ENCODE assay signal across 8 mouse cellular contexts in the genomic region with DNA sequence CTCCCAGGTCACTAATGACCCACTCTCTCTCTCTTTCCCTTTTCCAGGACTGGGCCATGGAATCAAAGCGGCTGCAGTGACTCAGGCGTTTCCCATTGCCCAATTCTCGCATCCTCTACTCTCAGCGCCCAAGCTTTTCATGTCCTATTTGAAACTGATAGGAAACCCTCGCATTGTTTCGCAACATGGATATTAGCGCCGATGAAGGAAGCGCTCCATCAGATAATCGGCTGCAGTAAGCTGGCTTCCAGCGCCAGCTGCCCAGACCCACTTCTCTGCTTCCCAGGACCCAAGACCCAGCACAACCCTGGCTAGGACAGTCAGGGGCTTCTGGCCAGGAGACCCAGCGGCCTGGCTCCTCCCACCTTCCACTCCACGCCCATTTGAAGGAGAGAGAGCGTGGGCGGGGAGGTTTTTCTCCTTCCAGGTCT. TPM values are rescaled to one million over a fixed set of nuclear protein-coding genes. Genes with fewer than 3 reads are reported as not detected.
DNase-seq lines count a peak whose midpoint lies in the region; ATAC-seq and TF ChIP-seq lines count a peak whose summit lies in the region.

No protein-coding gene starts in this region.

- no peak for TF ChIP-seq POLR2A in lung, adult 2 months (IDR thresholded peaks at IDR 0.05; ENCODE audit: borderline replicate concordance, extremely low read depth, low read depth, low read length)

- 0 out of 2 replicates have a peak overlapping the region, but pooled peaks have one; percentile 11 for H3K9ac ChIP-seq in hindbrain, embryonic 16.5 days (ENCODE audit: low read depth, low read length)

- no peaks in the 10 kb centered on the region for H3K27me3 ChIP-seq in hindbrain, embryonic 16.5 days (replicated peaks; ENCODE audit: control insufficient read depth, insufficient read depth, low read length)

- H3K9me3 ChIP-seq in hindbrain, embryonic 16.5 days (ENCODE audit: control insufficient read depth, low read length), result no peaks in the 10 kb centered on the region

- no peak for DNase-seq in gastrocnemius, adult 2 months
- no peak for DNase-seq in gastrocnemius, postnatal 25 days
- peak; percentile 22 for DNase-seq in fibroblast of lung, adult 2 months (ENCODE audit: low read depth)
- DNase-seq in lung, adult 2 months, result peak; percentile 34
- peak; percentile 21 for DNase-seq in skeletal muscle tissue, adult 2 months (ENCODE audit: low read depth, low spot score)
- DNase-seq in gastrocnemius, adult 8-10 months (ENCODE audit: low spot score in 2 of 2), result no peak

- H3K4me1 ChIP-seq in hindbrain, embryonic 16.5 days (ENCODE audit: control insufficient read depth, insufficient read depth, low read depth, low read length), result peaks cover 9% of the 10 kb centered on the region; the same call in 1 of the 2 replicates
- H3K4me1 ChIP-seq in lung, adult 2 months (ENCODE audit: control insufficient read depth, insufficient read depth, low read length), result peaks cover 46% of the 10 kb centered on the region

- H3K36me3 ChIP-seq in hindbrain, embryonic 16.5 days (ENCODE audit: control insufficient read depth, insufficient read depth, low read length), result no peaks in the 10 kb centered on the region

- intact Hi-C loops in gastrocnemius, adult 2 months (cut with DNase I), result no loop called here

- H3K4me3 ChIP-seq in gastrocnemius, adult 2 months, result peak overlapping the region; percentile 62
- peak overlapping the region; percentile 20; the same call in 1 of the 2 replicates for H3K4me3 ChIP-seq in hindbrain, embryonic 16.5 days (ENCODE audit: low read length)
- peak overlapping the region; percentile 22 for H3K4me3 ChIP-seq in lung, adult 2 months (replicated peaks; ENCODE audit: extremely low read depth, low read depth, low read length)

- TF ChIP-seq CTCF in gastrocnemius, adult 2 months (IDR thresholded peaks at IDR 0.05), result no peak
- no peak for TF ChIP-seq CTCF in lung, adult 2 months (IDR thresholded peaks at IDR 0.05; ENCODE audit: insufficient read depth, low read length)

- 29% methylated on average over 15 of the region's 15 CpGs for WGBS in hindbrain, embryonic 16.5 days
- WGBS in lung, adult 2 months, result 11% methylated on average over 15 of the region's 15 CpGs

- peak overlapping the region; percentile 40 for H3K4me2 ChIP-seq in hindbrain, embryonic 16.5 days (ENCODE audit: low read length)

- ATAC-seq in hindbrain, embryonic 16.5 days, result peak; percentile 48; the same call in 1 of the 2 replicates
- ATAC-seq in monocyte, adult 5-6 weeks (replicated peaks; ENCODE audit: insufficient number of reproducible peaks, low FRiP score, low TSS enrichment, poor library complexity, severe bottlenecking), result no peak

- no peak overlapping the region for H3K27ac ChIP-seq in gastrocnemius, adult 2 months
- no peak overlapping the region; the same call in 1 of the 2 replicates for H3K27ac ChIP-seq in hindbrain, embryonic 16.5 days (ENCODE audit: low read depth, low read length)

RNA-seq across cellular contexts. Expression of a gene that starts 51.9 kb away (rescaled TPM):
- total RNA-seq in gastrocnemius, adult 2 months (2021), result 10 to 100 TPM; 75.9 to 83.2 TPM
- total RNA-seq in gastrocnemius, postnatal 25 days (2021), result 10 to 100 TPM; 67.1 to 71.0 TPM
- 325 and 351 TPM in 2 replicates for polyA plus RNA-seq in hindbrain, embryonic 16.5 days (2015; fragmentation: Nextera tagmentation; extraction: Ambion mirVana)
- polyA plus RNA-seq in lung, adult 2 months (2012; rRNA removed), result 127 and 179 TPM in 2 replicates
- 66.8 to 91.7 TPM (median 77.6 TPM) in 3 replicates for total RNA-seq in monocyte, adult 5-6 weeks (2017)
- 100 to 1,000 TPM in 1 of 4 experiments, 10 to 100 TPM in 3; 67.2 to 101 (median 85.6) TPM for total RNA-seq in gastrocnemius, adult 8-10 months (2022)

RNA-seq across cellular contexts. Expression of a gene that starts 57.5 kb away (rescaled TPM):
- total RNA-seq in gastrocnemius, adult 2 months (2021), result 1 to 10 TPM; 4.4 to 9.9 TPM
- 1 to 10 TPM; 4.4 to 6.3 TPM for total RNA-seq in gastrocnemius, postnatal 25 days (2021)
- polyA plus RNA-seq in hindbrain, embryonic 16.5 days (2015; fragmentation: Nextera tagmentation; extraction: Ambion mirVana), result 14.1 and 18.0 TPM in 2 replicates
- 184 and 333 TPM in 2 replicates for polyA plus RNA-seq in lung, adult 2 months (2012; rRNA removed)
- total RNA-seq in monocyte, adult 5-6 weeks (2017), result 15.4 to 30.8 TPM (median 28.8 TPM) in 3 replicates
- total RNA-seq in gastrocnemius, adult 8-10 months (2022), result 1 to 10 TPM; 3.0 to 6.0 (median 4.1) TPM

Comparison
In these comparisons a context has a peak if more than half of its experiments do, and no peak if none do; other contexts are left out.
1. DNase-seq: peak in fibroblast of lung, adult 2 months (single experiment), lung, adult 2 months (single experiment) and skeletal muscle tissue, adult 2 months (single experiment); none in gastrocnemius, adult 2 months (single experiment), gastrocnemius, postnatal 25 days (single experiment) and gastrocnemius, adult 8-10 months (0 of 2).
2. Peak in every context shown above with its lines, with median percentiles within 50 percentile points of each other: H3K4me3 ChIP-seq.